Mouse (Mus musculus): ENCODE measurements at regions not wholly inside any gene's neighbourhood (a gene's known extent, or its start where the extent isn't known, plus 50 kb on each side); places are given as distances from the start of the nearest gene placed in this dataset.

GRCm38 (mm10) chr13:72875921-72876320, 247.3 kb downstream of the Irx2 start:
- TF ChIP-seq EP300 (IDR thresholded peaks at IDR 0.05; ENCODE audit: low read length), result no peak
- no peak for TF ChIP-seq CTCF (conservative IDR thresholded peaks at IDR 0.05 in 1 of 2, IDR thresholded peaks at IDR 0.05 in 1 of 2; ENCODE audit: low read depth in 2 of 2, low read length in 2 of 2)
- TF ChIP-seq POLR2AphosphoS2 (IDR thresholded peaks at IDR 0.05; ENCODE audit: low read depth, low read length), result no peak
- no peak for TF ChIP-seq HCFC1 (IDR thresholded peaks at IDR 0.05; ENCODE audit: low read depth, low read length)

Measured in CH12.LX (cell line).